Mouse (Mus musculus) kidney, embryonic 16.5 days (tissue): ENCODE measurements around the gene Ddx24. TPM values are rescaled to one million over a fixed set of nuclear protein-coding genes. Genes with fewer than 3 reads are reported as not detected.

Experiments used
- ATAC-seq: fragments of 200-750 bp; cut with Nextera tagmentation; 2 replicates; pipeline ENCODE4 v1.8.0; 2017; ENCODE audit warnings: moderate TSS enrichment; ENCODE audit not compliant: low FRiP score, low TSS enrichment
- H3K27ac ChIP-seq: fragments of 300-500 bp; sonication (generic); 2 replicates; pipeline ENCODE4 v1.5.1; 2014; ENCODE audit warnings: low read length
- H3K27me3 ChIP-seq: fragments of 300-500 bp; sonication (generic); 2 replicates; pipeline ENCODE4 v1.6.1; 2014; ENCODE audit warnings: low read length, control low read depth, mixed read lengths; ENCODE audit not compliant: insufficient read depth
- H3K36me3 ChIP-seq: fragments of 300-500 bp; sonication (generic); 2 replicates; pipeline ENCODE4 v1.6.1; 2014; ENCODE audit warnings: low read length, control low read depth, mixed read lengths; ENCODE audit not compliant: insufficient read depth
- H3K4me1 ChIP-seq: fragments of 300-500 bp; sonication (generic); 2 replicates; pipeline ENCODE4 v1.6.1; 2014; ENCODE audit warnings: low read length, control low read depth, mixed read lengths; ENCODE audit not compliant: insufficient read depth
- H3K4me2 ChIP-seq: fragments of 300-500 bp; sonication (generic); replicated peaks from 2 replicates; pipeline ENCODE4 v1.6.1; 2014; ENCODE audit warnings: low read depth, low read length
- H3K4me3 ChIP-seq: fragments of 300-500 bp; sonication (generic); 2 replicates; pipeline ENCODE4 v1.5.1; 2014; ENCODE audit warnings: mild to moderate bottlenecking, low read length
- H3K9ac ChIP-seq: fragments of 300-500 bp; sonication (generic); replicated peaks from 2 replicates; pipeline ENCODE4 v1.6.1; 2014; ENCODE audit warnings: low read length
- H3K9me3 ChIP-seq: fragments of 300-500 bp; sonication (generic); 2 replicates; pipeline ENCODE4 v1.6.1; 2016; ENCODE audit warnings: low read length, control low read depth
- WGBS: fragments of 180-500 bp; shearing (Covaris S2); extraction: QIAGEN DNeasy Blood & Tissue Kit; methylation state at CpG from one replicate; pipeline ENCODE4 v1.1.7; 2014; 5-methylcytosine and 5-hydroxymethylcytosine counted together
- polyA plus RNA-seq: library from polyadenylated mRNA; unstranded; fragments of >200 nt; fragmentation: Nextera tagmentation; extraction: Ambion mirVana; gene quantifications from 2 replicates; pipeline ENCODE4 v1.2.1, GENCODE M21; 2015

Ddx24 gene
- polyA plus RNA-seq, 1 experiment from 2014 or later: 74.6 TPM

- Histone ChIP-seq H3K9ac (0 out of 2 replicates have a peak within 1 kb of the TSS, but pooled peaks have one; percentile 19), H3K27ac (peak within 1 kb of the TSS; percentile 62; the same call in 1 of the 2 replicates), H3K9me3 (no peaks in the 10 kb centered on the region), H3K4me1 (no peaks in the 10 kb centered on the region), H3K4me2 (peak within 1 kb of the TSS; percentile 40), H3K36me3 (no peaks in the 10 kb centered on the region), H3K4me3 (peak within 1 kb of the TSS; percentile 31), H3K27me3 (no peaks in the 10 kb centered on the region)
- peak; percentile 96 for ATAC-seq
- WGBS: 44% methylated on average over 8 of the region's 8 CpGs
Measured at GRCm38 (mm10) chr12:103433986-103434731, 8.5 kb upstream of the Ddx24 start, which contains the start of gene Ifi27. Gene Ifi27, plus strand, starts transcription at chr12:103434211.

- H3K27me3 ChIP-seq: no peaks in the 10 kb centered on the region
- WGBS: 80% methylated on average over 2 of the region's 2 CpGs
- no peak overlapping the region for H3K9ac ChIP-seq
- no peaks in the 10 kb centered on the region for H3K9me3 ChIP-seq
- no peaks in the 10 kb centered on the region for H3K36me3 ChIP-seq
- no peak overlapping the region for H3K27ac ChIP-seq
- no peaks in the 10 kb centered on the region for H3K4me1 ChIP-seq
- no peak for ATAC-seq
- H3K4me2 ChIP-seq: no peak overlapping the region
- H3K4me3 ChIP-seq: no peak overlapping the region
Measured at GRCm38 (mm10) chr12:103433430-103433829, 7.8 kb upstream of the Ddx24 start.

- no peak overlapping the region for H3K4me2 ChIP-seq
- no peaks in the 10 kb centered on the region for H3K27me3 ChIP-seq
- H3K9me3 ChIP-seq: no peaks in the 10 kb centered on the region
- H3K4me3 ChIP-seq: no peak overlapping the region
- no peak overlapping the region for H3K9ac ChIP-seq
- H3K36me3 ChIP-seq: peaks cover 10% of the 10 kb centered on the region; the same call in 1 of the 2 replicates
- H3K4me1 ChIP-seq: peaks cover 27% of the 10 kb centered on the region
- ATAC-seq: no peak
- WGBS: 89% methylated on average over 7 of the region's 7 CpGs
- H3K27ac ChIP-seq: no peak overlapping the region
Measured at GRCm38 (mm10) chr12:103426710-103427109, 1.1 kb upstream of the Ddx24 start.

GRCm38 (mm10) chr12:103425016-103425728, 458 bp downstream of the Ddx24 start:
- Histone ChIP-seq H3K27ac (no peak overlapping the region), H3K4me2 (peak overlapping the region; percentile 90)

GRCm38 (mm10) chr12:103408144-103408543, 17.5 kb downstream of the Ddx24 start:
- no peak for ATAC-seq
- no peaks in the 10 kb centered on the region for H3K27me3 ChIP-seq
- 92% methylated on average over 10 of the region's 10 CpGs for WGBS
- no peaks in the 10 kb centered on the region for H3K9me3 ChIP-seq
- no peak overlapping the region for H3K27ac ChIP-seq
- no peaks in the 10 kb centered on the region for H3K4me1 ChIP-seq
- no peak overlapping the region for H3K4me3 ChIP-seq
- no peak overlapping the region for H3K4me2 ChIP-seq
- peaks cover 78% of the 10 kb centered on the region for H3K36me3 ChIP-seq
- no peak overlapping the region for H3K9ac ChIP-seq

More at GRCm38 (mm10) chr12:103425016-103425728, 458 bp downstream of the Ddx24 start:
- H3K27me3 ChIP-seq: no peaks in the 10 kb centered on the region
- peak overlapping the region; percentile 96 for H3K4me3 ChIP-seq
- 10% methylated on average over 33 of the region's 33 CpGs for WGBS
- peak overlapping the region; percentile 85 for H3K9ac ChIP-seq
- H3K4me1 ChIP-seq: peaks cover 32% of the 10 kb centered on the region
- ATAC-seq: no peak
- no peaks in the 10 kb centered on the region for H3K9me3 ChIP-seq
- H3K36me3 ChIP-seq: peaks cover 10% of the 10 kb centered on the region; the same call in 1 of the 2 replicates

GRCm38 (mm10) chr12:103407720-103408119, 17.9 kb downstream of the Ddx24 start, which contains the start of gene 9330161L09Rik:
Gene 9330161L09Rik, minus strand, starts transcription at chr12:103407820.
- Histone ChIP-seq H3K36me3 (peaks cover 74% of the 10 kb centered on the region), H3K9ac (no peak within 1 kb of the TSS), H3K27me3 (no peaks in the 10 kb centered on the region), H3K4me2 (no peak within 1 kb of the TSS), H3K27ac (no peak within 1 kb of the TSS), H3K9me3 (no peaks in the 10 kb centered on the region), H3K4me3 (no peak within 1 kb of the TSS), H3K4me1 (no peaks in the 10 kb centered on the region)
- 93% methylated on average over 4 of the region's 4 CpGs for WGBS
- no peak for ATAC-seq

- Histone ChIP-seq H3K4me1 (no peaks in the 10 kb centered on the region), H3K9ac (no peak overlapping the region), H3K9me3 (no peaks in the 10 kb centered on the region), H3K36me3 (peaks cover 42% of the 10 kb centered on the region), H3K27me3 (no peaks in the 10 kb centered on the region), H3K4me2 (no peak overlapping the region), H3K4me3 (no peak overlapping the region), H3K27ac (no peak overlapping the region)
- ATAC-seq: no peak
- 83% methylated on average over 18 of the region's 18 CpGs for WGBS
Measured at GRCm38 (mm10) chr12:103404131-103404530, 21.5 kb downstream of the Ddx24 start.

- no peaks in the 10 kb centered on the region for H3K27me3 ChIP-seq
- H3K4me1 ChIP-seq: peaks cover 10% of the 10 kb centered on the region
- no peak overlapping the region for H3K4me2 ChIP-seq
- no peaks in the 10 kb centered on the region for H3K36me3 ChIP-seq
- no peak for ATAC-seq
- WGBS: 77% methylated on average over 7 of the region's 7 CpGs
- H3K4me3 ChIP-seq: no peak overlapping the region
- H3K9me3 ChIP-seq: no peaks in the 10 kb centered on the region
- no peak overlapping the region for H3K27ac ChIP-seq
- no peak overlapping the region for H3K9ac ChIP-seq
Measured at GRCm38 (mm10) chr12:103396751-103397150, 28.9 kb downstream of the Ddx24 start.

GRCm38 (mm10) chr12:103395486-103396275, 29.9 kb downstream of the Ddx24 start:
- H3K4me2 ChIP-seq: no peak overlapping the region
- no peaks in the 10 kb centered on the region for H3K27me3 ChIP-seq
- WGBS: 42% methylated on average over 12 of the region's 12 CpGs
- peaks cover 10% of the 10 kb centered on the region for H3K4me1 ChIP-seq
- no peak overlapping the region for H3K4me3 ChIP-seq
- H3K9me3 ChIP-seq: no peaks in the 10 kb centered on the region
- H3K9ac ChIP-seq: no peak overlapping the region
- no peaks in the 10 kb centered on the region for H3K36me3 ChIP-seq
- ATAC-seq: peak; percentile 66
- no peak overlapping the region for H3K27ac ChIP-seq
